Mouse (Mus musculus): Measurements from ENCODE around the gene Atp5s.

The Atp5s gene

GRCm38 (mm10) chr12:69724711-69725460 lies at the start of gene Atp5s, which contains the start of gene L2hgdh:
Gene Atp5s (plus strand): TSS chr12:69724950.
Gene L2hgdh (minus strand): TSS chr12:69724873.
- DNase-seq (ENCODE audit: low read depth, low spot score): peak; percentile 97

- DNase-seq (ENCODE audit: low read depth, low spot score): peak; percentile 44
Measured at GRCm38 (mm10) chr12:69676157-69676556, 48.6 kb upstream of the Atp5s start.

GRCm38 (mm10) chr12:69680635-69681565 lies 43.9 kb upstream of the Atp5s start:
- DNase-seq (ENCODE audit: low read depth, low spot score): peak; percentile 77

GRCm38 (mm10) chr12:69681566-69682061 lies 43.1 kb upstream of the Atp5s start, which contains the start of gene Sos2:
Gene Sos2 (minus strand): TSS chr12:69681852.
- peak; percentile 79 for DNase-seq (ENCODE audit: low read depth, low spot score)

DNA sequence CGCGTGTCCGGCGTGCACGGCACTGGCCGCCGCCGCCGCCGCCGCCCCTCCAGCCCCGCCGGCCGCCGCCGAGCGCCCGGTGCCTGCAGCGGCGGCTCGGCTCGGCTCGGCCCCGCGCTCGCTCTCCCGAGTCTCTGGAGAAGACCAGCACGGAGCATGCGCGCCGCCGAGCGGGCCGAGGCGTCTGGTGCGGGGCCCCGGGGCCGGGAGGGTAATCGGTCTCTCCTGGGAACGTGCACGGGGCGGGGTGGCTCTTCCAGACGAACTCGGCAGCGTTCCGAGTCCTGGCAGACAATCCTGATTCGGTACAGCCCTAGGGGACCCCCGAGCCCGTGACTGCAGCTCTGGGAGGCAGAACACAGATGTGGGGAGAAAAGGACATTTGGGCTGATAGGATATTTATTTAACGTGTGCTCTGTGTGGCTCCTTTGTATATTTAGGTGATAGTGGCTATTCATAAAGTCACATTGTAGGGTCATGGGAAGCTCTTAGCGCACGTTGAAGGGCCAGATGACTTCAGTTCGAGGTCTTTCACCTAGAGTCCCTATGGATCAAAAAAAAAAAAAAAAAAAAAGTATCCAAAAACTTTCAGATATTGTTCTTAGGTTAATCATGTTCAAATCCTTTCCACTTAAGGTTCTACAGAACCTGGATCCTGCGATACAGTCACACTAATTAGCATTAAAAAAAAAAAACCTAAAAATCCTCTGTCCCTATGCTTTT lies 42.5 kb upstream of the Atp5s start:
- peak; percentile 91 for DNase-seq (ENCODE audit: low read depth, low spot score)

GRCm38 (mm10) chr12:69682788-69683419 lies 41.8 kb upstream of the Atp5s start:
- DNase-seq (ENCODE audit: low read depth, low spot score): peak; percentile 34

DNA sequence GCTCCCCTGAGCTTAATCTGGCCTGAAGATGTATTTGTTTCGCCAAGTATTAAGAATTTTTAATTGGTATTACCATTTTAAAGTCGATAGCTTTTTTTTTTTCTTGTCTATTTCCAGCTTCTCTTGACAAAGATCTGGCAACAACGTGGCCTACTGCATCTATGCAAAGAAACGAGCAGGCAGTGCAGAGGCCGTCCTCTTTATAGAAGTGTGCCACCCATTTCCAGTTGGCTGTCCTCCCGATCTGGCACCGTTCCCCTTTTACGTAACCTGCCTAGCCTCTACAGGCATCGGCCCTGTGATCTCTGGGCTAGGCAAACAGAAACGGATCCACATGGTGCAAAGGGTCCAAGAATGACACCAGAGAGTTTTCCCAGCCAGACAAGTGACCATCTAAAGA lies 41.2 kb upstream of the Atp5s start:
- peak; percentile 97 for DNase-seq (ENCODE audit: low read depth, low spot score)

DNA sequence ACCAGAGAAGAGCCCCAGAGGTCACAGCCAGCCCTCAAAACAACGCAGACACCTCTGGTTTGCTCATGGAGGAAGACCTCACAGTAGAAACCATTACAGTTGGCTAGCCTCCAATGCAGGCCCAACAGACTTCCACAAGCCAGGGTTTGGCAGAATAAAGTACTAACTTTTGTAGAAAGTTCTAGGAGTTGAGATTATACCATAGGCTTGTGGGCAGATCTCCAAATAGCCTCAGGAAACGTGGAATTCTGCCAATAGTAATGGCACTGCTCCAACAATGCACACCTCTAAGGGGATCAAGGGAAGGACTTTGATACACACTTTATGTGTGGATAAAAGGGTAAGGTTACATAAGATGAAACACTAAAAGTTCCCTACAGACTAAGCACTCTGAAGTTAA lies 36.4 kb upstream of the Atp5s start:
- no peak for DNase-seq (ENCODE audit: low read depth, low spot score)

GRCm38 (mm10) chr12:69689094-69689493 lies 35.7 kb upstream of the Atp5s start:
- no peak for DNase-seq (ENCODE audit: low read depth, low spot score)

DNA sequence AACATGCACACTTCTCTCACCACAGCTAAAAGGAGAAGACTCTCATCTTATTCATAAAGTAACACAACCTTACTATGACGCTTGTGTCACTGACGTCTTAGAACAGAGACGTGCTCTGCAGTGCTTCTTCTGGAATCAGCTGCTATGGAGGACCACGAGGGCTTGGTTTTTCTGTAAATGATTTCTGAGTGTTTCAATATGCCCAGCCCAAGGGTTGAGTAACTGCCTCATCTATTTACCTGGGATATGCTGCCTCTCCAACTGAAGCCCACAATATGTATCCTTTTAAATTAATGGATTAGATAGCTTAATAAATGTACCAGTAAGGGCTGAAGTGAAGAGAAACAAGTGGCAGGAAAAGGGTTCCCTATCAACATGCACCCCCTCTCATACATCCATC lies 34.0 kb upstream of the Atp5s start:
- DNase-seq (ENCODE audit: low read depth, low spot score): no peak

- DNase-seq (ENCODE audit: low read depth, low spot score): no peak
Measured at GRCm38 (mm10) chr12:69693471-69693870, 31.3 kb upstream of the Atp5s start.

- DNase-seq (ENCODE audit: low read depth, low spot score): peak; percentile 76
Measured at GRCm38 (mm10) chr12:69696746-69697145, 28.0 kb upstream of the Atp5s start.

DNA sequence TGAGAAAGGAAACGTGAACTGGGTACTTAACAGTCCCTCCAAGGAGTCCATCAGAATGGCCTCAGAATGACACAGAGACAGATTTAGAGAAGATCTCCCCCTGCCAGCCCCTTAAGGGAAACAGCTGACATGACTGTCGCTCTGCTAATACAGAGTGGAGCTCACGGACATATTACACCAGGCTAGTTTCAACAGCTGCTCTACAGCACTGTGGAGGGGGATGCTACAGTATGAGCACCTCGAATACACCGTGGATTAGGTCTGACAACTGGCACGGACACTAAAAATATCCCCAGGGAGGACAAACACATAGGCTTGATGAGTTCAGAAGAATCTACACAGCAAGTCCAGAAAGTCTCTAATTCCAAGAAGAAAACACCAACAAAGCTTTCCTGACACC lies 26.4 kb upstream of the Atp5s start:
- DNase-seq (ENCODE audit: low read depth, low spot score): no peak

DNA sequence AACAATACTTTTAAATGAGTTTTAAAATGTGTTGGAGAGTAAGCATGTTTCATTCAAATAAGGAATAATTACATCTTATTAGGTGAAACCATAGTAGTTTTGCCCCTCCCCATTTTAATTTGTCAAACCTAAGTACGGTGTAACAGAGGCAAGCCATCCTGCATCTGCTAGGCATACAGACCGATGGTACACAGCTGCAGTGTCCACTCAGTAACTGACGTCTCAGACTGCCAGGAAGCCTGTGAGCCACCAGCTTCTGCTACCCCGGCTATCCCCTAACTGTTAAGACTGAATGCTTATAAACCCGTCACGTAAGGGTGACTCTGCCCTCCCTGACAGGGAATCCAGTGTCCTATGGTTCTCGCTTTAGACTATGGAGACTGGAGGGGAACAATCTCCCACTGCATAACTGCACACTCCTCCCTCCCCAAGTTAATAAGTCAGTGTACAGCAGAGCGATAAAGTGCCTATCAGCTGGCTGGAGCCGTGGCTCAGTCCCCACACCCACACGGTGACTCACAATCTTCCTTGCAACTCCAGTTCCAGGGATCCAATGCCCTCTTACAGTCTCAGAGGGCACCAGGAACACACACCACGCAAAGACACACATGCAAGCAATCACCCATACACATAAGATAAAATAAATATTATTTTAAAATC lies 19.8 kb upstream of the Atp5s start:
- DNase-seq (ENCODE audit: low read depth, low spot score): no peak

DNA sequence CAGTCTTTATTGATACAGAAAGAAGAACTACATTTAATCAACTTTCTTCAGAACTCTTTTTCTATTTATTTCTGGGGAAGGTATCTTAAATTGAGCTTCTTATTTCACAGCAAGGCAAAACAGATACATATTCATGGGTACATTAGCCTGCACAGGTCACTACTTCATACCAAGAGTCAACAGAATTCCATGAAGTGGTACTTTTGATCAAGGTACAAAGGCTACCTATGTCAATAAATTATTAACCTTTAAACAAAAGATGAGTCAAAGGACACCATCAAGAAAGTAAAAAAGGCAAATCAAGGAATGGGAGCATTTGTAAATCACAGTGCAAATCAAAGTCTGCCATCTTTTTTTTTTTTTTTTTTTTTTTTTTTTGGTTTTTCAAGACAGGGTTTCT lies 11.1 kb upstream of the Atp5s start:
- no peak for DNase-seq (ENCODE audit: low read depth, low spot score)

GRCm38 (mm10) chr12:69722857-69723256 lies 1.9 kb upstream of the Atp5s start:
- DNase-seq (ENCODE audit: low read depth, low spot score): no peak

DNA sequence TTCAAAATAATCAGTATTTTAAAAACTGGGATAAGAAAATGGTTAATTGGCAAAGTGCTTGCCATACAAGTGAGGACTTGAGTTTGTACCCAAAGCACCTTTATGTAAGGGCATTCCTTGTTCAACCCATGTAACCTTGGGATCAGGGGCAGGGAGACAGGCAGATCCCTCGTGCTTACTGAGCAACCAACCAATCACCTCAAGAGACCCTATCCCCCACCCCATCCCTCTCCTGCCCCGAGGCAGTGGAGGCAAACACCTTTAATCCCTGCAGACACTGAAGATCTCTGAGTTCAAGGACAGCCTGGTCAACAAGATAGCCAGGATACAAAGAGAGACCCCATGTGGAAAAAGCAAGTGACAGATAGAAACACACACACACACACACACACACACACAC lies 1.4 kb upstream of the Atp5s start:
- DNase-seq (ENCODE audit: low read depth, low spot score): no peak

- DNase-seq (ENCODE audit: low read depth, low spot score): no peak
Measured at GRCm38 (mm10) chr12:69724018-69724710, 586 bp upstream of the Atp5s start.

DNA sequence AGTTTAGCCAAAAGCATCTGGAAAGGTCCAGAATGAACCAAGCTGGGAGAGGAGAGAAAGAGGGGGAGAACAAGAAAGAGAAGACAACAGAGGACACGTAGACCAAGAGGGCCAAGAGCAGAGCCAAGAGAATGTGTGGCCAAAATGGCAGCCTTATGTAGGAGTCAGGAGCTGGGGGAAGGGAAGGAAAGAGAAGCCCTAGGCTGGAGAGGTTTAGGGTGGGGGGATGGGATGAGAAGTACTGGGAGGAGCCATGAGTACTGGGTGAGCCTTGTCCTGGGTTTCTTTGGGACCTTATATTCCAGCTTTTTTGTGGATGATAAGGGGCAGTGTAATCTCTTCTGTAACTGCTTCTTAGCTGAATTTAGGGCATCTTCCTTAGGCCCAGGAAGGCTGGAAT lies 4.5 kb downstream of the Atp5s start:
- DNase-seq (ENCODE audit: low read depth, low spot score): no peak

DNA sequence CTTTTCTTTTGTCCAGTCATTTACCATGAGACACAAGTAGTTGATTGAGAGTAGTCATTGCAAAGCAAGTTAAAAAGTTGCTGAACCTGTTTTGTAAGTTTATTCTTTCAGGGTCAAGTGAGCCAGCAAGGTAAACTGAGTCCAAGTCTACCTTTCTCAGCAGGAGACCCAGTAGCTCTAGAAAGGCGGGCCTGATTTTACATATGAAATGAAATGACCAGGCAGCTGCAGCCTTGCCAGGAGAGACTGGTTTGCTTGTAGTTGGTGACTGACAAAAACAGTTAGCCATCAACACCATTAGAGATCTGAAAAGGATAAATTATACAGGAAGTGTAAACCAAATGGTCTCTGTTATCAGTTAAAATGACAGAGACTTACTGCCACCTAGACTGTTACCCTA lies 5.6 kb downstream of the Atp5s start:
- DNase-seq (ENCODE audit: low read depth, low spot score): no peak

Measured in brain, adult 2 months (tissue).